Mouse (Mus musculus) lung, adult 2 months (tissue): Measurements from ENCODE around the gene Tmem170. TPM values are rescaled to one million over a fixed set of nuclear protein-coding genes. Genes with fewer than 3 reads are reported as not detected.

Experiments used
- DNase-seq: peaks from one replicate; pipeline ENCODE4 v3.0.0; 2022
- H3K4me1 ChIP-seq: fragments of 200-500 bp; 2 replicates; pipeline ENCODE4 v1.6.1; 2011; ENCODE audit warnings: low read length; ENCODE audit not compliant: control insufficient read depth, insufficient read depth
- H3K4me3 ChIP-seq: fragments of 200-500 bp; replicated peaks from 2 replicates; pipeline ENCODE3; 2011; ENCODE audit warnings: low read depth, mild to moderate bottlenecking, control low read depth, low read length; ENCODE audit errors: extremely low read depth
- CTCF ChIP-seq: fragments of 200-500 bp; IDR thresholded peaks from 2 replicates; pipeline ENCODE4 v1.5.1; 2011; ENCODE audit warnings: mild to moderate bottlenecking, low read length, control low read depth; ENCODE audit not compliant: insufficient read depth
- POLR2A ChIP-seq: fragments of 200-500 bp; IDR thresholded peaks from 2 replicates; pipeline ENCODE4 v1.6.1; 2011; ENCODE audit warnings: low read depth, mild to moderate bottlenecking, control low read depth, low read length, borderline replicate concordance; ENCODE audit errors: extremely low read depth
- WGBS: fragments of 180-500 bp; shearing (Covaris S2); methylation state at CpG from one replicate; pipeline ENCODE4 v1.1.7; 2018; 5-methylcytosine and 5-hydroxymethylcytosine counted together
- polyA plus RNA-seq: library from polyadenylated mRNA; depleted of rRNA; stranded (reverse); fragments of >200 nt; gene quantifications from 2 replicates; pipeline ENCODE4 v1.2.3, GENCODE M21; 2012

The Tmem170 gene
- polyA plus RNA-seq, 1 experiment = 5.0 TPM

GRCm38 (mm10) chr8:111883615-111884014, 7.1 kb upstream of the Tmem170 start:
- WGBS = 67% methylated on average over 4 of the region's 4 CpGs
- Histone ChIP-seq H3K4me1 (no peaks in the 10 kb centered on the region), H3K4me3 (no peak overlapping the region)
- DNase-seq = peak; percentile 8
- TF ChIP-seq POLR2A (no peak), CTCF (no peak)

GRCm38 (mm10) chr8:111881591-111881990, 5.0 kb upstream of the Tmem170 start:
- no peaks in the 10 kb centered on the region for H3K4me1 ChIP-seq
- WGBS = 0% methylated on average over 2 of the region's 2 CpGs
- no peak overlapping the region for H3K4me3 ChIP-seq
- TF ChIP-seq POLR2A (no peak), CTCF (peak; percentile 95)
- peak; percentile 34 for DNase-seq

DNA sequence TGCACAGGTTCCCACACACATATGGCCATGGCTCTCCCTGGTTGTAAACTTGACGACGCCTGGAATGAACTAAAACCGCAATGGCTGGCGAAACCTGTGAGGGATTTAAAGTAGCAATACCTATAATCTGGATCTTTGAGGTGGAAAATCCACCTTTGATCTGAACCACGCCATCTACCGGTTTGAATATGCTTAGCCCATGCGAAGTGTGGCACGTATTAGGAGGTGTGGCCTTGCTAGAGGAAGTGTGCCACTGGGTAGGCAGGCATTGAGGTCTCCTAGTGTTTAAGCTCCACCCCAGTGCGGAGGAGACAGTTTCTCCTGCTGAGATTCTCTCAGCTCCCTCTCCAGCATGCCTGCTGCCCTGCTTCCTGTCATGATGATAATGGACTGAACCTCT, 1.2 kb upstream of the Tmem170 start:
- WGBS = 65% methylated on average over 9 of the region's 9 CpGs
- TF ChIP-seq CTCF (no peak), POLR2A (no peak)
- peaks cover 3% of the 10 kb centered on the region; the same call in 1 of the 2 replicates for H3K4me1 ChIP-seq
- no peak for DNase-seq
- H3K4me3 ChIP-seq = no peak overlapping the region

DNA sequence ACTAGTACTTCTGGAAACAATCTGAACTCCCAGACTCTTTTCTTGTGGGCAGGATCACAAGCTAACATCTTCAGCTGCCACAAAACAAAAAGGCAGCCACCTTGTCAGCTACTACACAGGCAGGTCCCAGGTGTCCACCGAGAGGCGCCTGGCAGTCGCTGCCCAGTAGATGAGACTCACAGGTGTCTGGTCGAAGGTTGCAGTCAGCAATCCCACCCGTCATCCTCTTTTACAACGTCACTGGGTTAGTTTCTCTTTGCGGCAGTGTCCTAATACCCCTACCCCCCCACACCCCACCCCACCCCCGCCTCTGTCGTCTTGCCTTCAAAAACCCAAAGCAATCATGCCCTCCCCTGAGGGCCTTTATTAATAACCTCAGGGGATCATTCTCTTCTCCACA, 792 bp downstream of the Tmem170 start:
- DNase-seq = peak; percentile 38
- H3K4me1 ChIP-seq = peaks cover 3% of the 10 kb centered on the region; the same call in 1 of the 2 replicates
- H3K4me3 ChIP-seq = peak overlapping the region; percentile 79
- WGBS = 18% methylated on average over 9 of the region's 9 CpGs
- no peak for TF ChIP-seq CTCF
- TF ChIP-seq POLR2A = no peak

GRCm38 (mm10) chr8:111871278-111871677, 5.3 kb downstream of the Tmem170 start:
- peaks cover 3% of the 10 kb centered on the region; the same call in 1 of the 2 replicates for H3K4me1 ChIP-seq
- 87% methylated on average over 3 of the region's 3 CpGs for WGBS
- DNase-seq = no peak
- no peak for TF ChIP-seq CTCF
- TF ChIP-seq POLR2A = no peak
- H3K4me3 ChIP-seq = no peak overlapping the region

DNA sequence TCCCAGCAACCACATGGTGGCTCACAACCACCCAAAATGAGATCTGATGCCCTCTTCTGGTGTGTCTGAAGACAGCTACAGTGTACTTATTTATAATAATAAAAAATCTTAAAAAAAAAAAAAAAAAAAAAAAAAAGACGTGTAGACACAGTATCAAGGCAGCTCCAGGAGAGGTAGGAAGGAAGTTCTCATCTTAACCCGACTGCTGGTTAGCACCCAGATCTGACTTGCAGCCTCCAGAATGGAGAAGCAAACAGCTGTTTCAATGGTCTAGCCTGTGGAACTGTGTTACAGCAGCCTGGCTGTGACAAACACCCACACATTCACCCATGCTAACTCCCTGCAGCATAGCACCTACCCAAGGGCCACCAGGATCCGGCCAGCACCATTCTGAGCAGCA, 6.2 kb downstream of the Tmem170 start:
- no peaks in the 10 kb centered on the region; the same call in 1 of the 2 replicates for H3K4me1 ChIP-seq
- no peak for DNase-seq
- TF ChIP-seq POLR2A (no peak), CTCF (no peak)
- no peak overlapping the region for H3K4me3 ChIP-seq
- 79% methylated on average over 3 of the region's 3 CpGs for WGBS

- no peak overlapping the region for H3K4me3 ChIP-seq
- TF ChIP-seq POLR2A = no peak
- no peak for TF ChIP-seq CTCF
- no peaks in the 10 kb centered on the region; the same call in 1 of the 2 replicates for H3K4me1 ChIP-seq
- 45% methylated on average over 2 of the region's 2 CpGs for WGBS
- no peak for DNase-seq
Measured at GRCm38 (mm10) chr8:111868664-111869063, 7.9 kb downstream of the Tmem170 start.

GRCm38 (mm10) chr8:111865857-111866256, 10.7 kb downstream of the Tmem170 start:
- WGBS = 49% methylated on average over 6 of the region's 6 CpGs
- TF ChIP-seq POLR2A (no peak), CTCF (no peak)
- Histone ChIP-seq H3K4me1 (no peaks in the 10 kb centered on the region; the same call in 1 of the 2 replicates), H3K4me3 (no peak overlapping the region)
- no peak for DNase-seq

DNA sequence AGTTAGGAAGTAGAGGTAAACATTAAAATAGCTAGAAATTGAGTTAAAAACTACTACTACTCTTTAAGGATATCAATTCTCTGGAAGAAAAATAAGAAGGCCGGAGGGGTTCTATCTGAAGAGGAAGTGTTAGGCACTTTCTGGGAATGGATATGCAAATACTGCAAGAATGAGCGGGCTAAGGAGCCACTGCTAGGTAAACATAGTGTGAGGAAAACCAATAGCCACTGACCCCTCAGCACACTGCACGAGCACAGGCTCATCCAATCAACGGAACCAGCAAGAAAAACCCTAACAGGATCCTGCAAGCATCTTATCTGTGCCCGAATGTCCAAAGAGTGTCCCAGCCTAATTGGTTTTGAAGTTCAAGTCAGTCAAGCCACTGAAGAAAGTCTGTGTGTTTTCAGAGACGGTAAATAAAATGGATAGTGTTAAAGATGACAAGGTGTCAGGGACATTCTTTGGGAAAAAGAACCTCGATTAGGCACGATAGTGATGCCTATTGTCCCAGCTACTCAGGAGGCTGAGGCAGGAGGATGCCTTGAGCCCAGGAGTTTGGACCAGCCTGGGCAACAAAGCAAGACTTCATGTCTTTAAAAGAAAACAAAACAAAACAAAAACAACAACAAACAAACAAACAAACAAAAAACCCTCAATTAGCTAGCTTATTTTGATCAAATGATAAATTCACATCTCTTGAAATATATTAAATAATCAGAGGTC, 11.3 kb downstream of the Tmem170 start:
- Histone ChIP-seq H3K4me1 (no peaks in the 10 kb centered on the region; the same call in 1 of the 2 replicates), H3K4me3 (no peak overlapping the region)
- WGBS = 74% methylated on average over 8 of the region's 8 CpGs
- no peak for TF ChIP-seq CTCF
- TF ChIP-seq POLR2A = no peak
- no peak for DNase-seq

DNA sequence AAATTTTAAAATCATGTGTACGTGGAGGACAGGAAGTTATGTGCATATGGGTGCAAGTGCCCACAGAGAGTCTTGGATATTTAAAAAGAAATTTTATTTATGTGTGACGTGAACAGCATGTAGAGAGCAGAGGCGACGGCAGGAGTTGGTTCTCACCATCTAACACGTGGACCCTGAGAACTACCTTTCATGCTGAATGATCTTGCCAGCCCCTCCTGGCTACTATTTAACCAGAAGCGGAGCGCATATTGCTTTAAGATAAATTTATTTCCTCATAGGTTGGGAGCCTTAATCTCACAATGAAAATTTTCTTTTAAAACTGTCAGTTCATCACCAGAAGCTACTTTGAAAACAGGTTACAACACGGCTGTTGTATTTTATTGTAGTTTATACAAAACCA, 11.9 kb downstream of the Tmem170 start:
- TF ChIP-seq CTCF (no peak), POLR2A (no peak)
- 87% methylated on average over 8 of the region's 8 CpGs for WGBS
- Histone ChIP-seq H3K4me3 (no peak overlapping the region), H3K4me1 (no peaks in the 10 kb centered on the region; the same call in 1 of the 2 replicates)
- no peak for DNase-seq
